Mouse (Mus musculus): ENCODE results near the gene Ppie. TPM values are rescaled to one million over a fixed set of nuclear protein-coding genes. Genes with fewer than 3 reads are reported as not detected.

Gene Ppie
- polyA plus RNA-seq, 1 experiment from 2014 or later, result 112 TPM

DNA sequence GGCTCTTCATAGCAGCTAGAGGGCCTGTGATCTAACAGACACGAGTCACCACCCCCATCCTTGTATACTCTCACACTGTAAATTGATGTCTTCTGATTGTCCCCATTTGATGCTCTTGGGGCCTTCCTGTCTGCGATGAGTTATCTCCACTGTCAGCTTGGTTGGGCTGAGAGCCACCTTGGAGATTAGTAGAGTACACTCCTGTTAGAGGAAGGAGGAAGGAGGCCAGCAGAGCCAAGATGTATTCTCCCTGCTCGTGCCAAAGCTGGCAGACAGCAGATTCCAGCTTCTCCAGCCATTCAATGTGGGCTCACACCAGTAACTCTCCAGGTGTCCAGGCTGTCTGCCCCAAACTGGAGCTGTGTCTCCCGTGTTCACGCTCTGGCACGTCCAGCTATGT is 20.8 kb upstream of the Ppie start:
- H3K27ac ChIP-seq (ENCODE audit: low read depth), result no peak overlapping the region
- DNase-seq (ENCODE audit: low spot score), result no peak
- H3K9ac ChIP-seq (ENCODE audit: low read length), result no peak overlapping the region
- no peaks in the 10 kb centered on the region for H3K9me3 ChIP-seq (ENCODE audit: control insufficient read depth, low read length)
- no peak overlapping the region for H3K4me3 ChIP-seq (ENCODE audit: low read depth, low read length)
- ATAC-seq (replicated peaks; ENCODE audit: low FRiP score, low TSS enrichment, low read depth), result no peak
- no peaks in the 10 kb centered on the region for H3K27me3 ChIP-seq (replicated peaks; ENCODE audit: control insufficient read depth, insufficient read depth, low read length)
- peaks cover 10% of the 10 kb centered on the region for H3K4me1 ChIP-seq (replicated peaks; ENCODE audit: control insufficient read depth, insufficient read depth, low read length)
- no peak overlapping the region for H3K4me2 ChIP-seq (ENCODE audit: low read length)
- no peaks in the 10 kb centered on the region for H3K36me3 ChIP-seq (ENCODE audit: control insufficient read depth, insufficient read depth, low read length)
- 74% methylated on average over 6 of the region's 6 CpGs for WGBS

DNA sequence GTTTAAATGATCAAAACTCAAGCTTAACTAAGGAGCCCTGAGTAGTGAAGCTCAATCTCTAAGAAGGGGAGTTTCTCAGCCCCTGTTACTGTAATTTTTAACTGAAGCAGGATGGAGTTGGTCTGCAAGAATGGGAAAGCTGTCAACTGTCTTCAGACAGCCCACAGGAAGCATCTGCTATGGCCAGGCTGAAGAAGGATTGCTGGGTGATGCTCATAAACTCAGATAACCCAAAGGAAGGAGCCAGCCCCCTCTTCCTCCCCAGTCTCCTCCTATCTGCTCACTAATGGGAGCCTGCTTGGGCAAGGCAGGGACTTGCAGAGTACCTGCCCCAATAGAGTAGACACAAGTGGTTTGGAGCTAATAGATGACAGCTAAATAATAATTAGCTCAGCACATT is 16.1 kb upstream of the Ppie start:
- H3K4me2 ChIP-seq (ENCODE audit: low read length), result no peak overlapping the region
- H3K27me3 ChIP-seq (replicated peaks; ENCODE audit: control insufficient read depth, insufficient read depth, low read length), result no peaks in the 10 kb centered on the region
- H3K9ac ChIP-seq (ENCODE audit: low read length), result no peak overlapping the region
- 0 out of 2 replicates have a peak, but pooled peaks cover 3% of the 10 kb centered on the region for H3K4me1 ChIP-seq (replicated peaks; ENCODE audit: control insufficient read depth, insufficient read depth, low read length)
- DNase-seq (ENCODE audit: low spot score) (no peak), ATAC-seq (replicated peaks; ENCODE audit: low FRiP score, low TSS enrichment, low read depth) (no peak)
- no peak overlapping the region for H3K4me3 ChIP-seq (ENCODE audit: low read depth, low read length)
- H3K9me3 ChIP-seq (ENCODE audit: control insufficient read depth, low read length), result no peaks in the 10 kb centered on the region
- H3K27ac ChIP-seq (ENCODE audit: low read depth), result no peak overlapping the region
- H3K36me3 ChIP-seq (ENCODE audit: control insufficient read depth, insufficient read depth, low read length), result no peaks in the 10 kb centered on the region

DNA sequence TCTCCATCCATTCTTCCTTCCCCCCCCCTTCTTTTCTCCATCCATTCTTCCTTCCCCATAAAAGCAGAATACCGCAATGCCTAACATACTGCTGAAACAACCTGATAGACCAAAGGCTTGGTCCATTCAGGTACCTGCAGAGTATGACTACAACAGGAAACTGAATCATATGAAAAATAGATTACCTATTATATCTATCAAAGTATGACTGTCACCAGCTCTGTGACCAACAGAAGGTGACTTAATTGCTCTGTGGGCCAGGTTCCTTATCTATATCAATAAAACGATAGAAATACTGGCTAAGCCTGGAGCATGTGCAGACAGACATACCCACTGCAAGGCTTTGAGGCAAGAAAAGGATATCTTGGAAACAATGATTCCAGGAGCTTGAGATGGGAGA is 15.7 kb upstream of the Ppie start:
- Histone ChIP-seq H3K4me1 (replicated peaks; ENCODE audit: control insufficient read depth, insufficient read depth, low read length) (0 out of 2 replicates have a peak, but pooled peaks cover 3% of the 10 kb centered on the region), H3K9me3 (ENCODE audit: control insufficient read depth, low read length) (no peaks in the 10 kb centered on the region), H3K27ac (ENCODE audit: low read depth) (no peak overlapping the region), H3K9ac (ENCODE audit: low read length) (no peak overlapping the region), H3K4me2 (ENCODE audit: low read length) (no peak overlapping the region), H3K27me3 (replicated peaks; ENCODE audit: control insufficient read depth, insufficient read depth, low read length) (no peaks in the 10 kb centered on the region), H3K4me3 (ENCODE audit: low read depth, low read length) (no peak overlapping the region), H3K36me3 (ENCODE audit: control insufficient read depth, insufficient read depth, low read length) (no peaks in the 10 kb centered on the region)
- peak; percentile 78 for ATAC-seq (replicated peaks; ENCODE audit: low FRiP score, low TSS enrichment, low read depth)
- WGBS, result 65% methylated on average over 2 of the region's 2 CpGs
- no peak for DNase-seq (ENCODE audit: low spot score)

DNA sequence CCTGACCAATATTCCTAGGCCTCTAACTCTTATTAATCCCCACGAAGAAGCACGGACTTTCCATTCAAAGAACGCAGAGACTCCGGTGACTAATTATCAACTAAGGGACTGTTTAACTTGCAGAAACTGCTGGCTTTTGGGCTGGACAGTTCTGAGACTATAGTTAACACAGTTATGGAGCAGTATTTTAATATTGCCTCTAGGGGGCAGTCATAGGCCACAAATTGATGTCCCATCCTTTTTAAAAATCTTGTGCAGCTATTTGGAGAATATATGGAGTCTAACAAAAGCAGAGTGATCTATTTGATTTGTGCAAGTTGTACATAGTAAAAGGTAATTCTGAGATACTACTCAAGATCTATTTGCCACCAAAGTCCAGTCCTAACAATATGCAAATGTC is 15.3 kb upstream of the Ppie start:
- ATAC-seq (replicated peaks; ENCODE audit: low FRiP score, low TSS enrichment, low read depth) (peak; percentile 62; the same call in 1 of the 2 replicates), DNase-seq (ENCODE audit: low spot score) (no peak)
- Histone ChIP-seq H3K4me3 (ENCODE audit: low read depth, low read length) (no peak overlapping the region), H3K36me3 (ENCODE audit: control insufficient read depth, insufficient read depth, low read length) (no peaks in the 10 kb centered on the region), H3K27me3 (replicated peaks; ENCODE audit: control insufficient read depth, insufficient read depth, low read length) (no peaks in the 10 kb centered on the region), H3K4me1 (replicated peaks; ENCODE audit: control insufficient read depth, insufficient read depth, low read length) (0 out of 2 replicates have a peak, but pooled peaks cover 3% of the 10 kb centered on the region), H3K9ac (ENCODE audit: low read length) (no peak overlapping the region), H3K4me2 (ENCODE audit: low read length) (no peak overlapping the region), H3K27ac (ENCODE audit: low read depth) (no peak overlapping the region), H3K9me3 (ENCODE audit: control insufficient read depth, low read length) (no peaks in the 10 kb centered on the region)
- 20% methylated on average over 4 of the region's 4 CpGs for WGBS

DNA sequence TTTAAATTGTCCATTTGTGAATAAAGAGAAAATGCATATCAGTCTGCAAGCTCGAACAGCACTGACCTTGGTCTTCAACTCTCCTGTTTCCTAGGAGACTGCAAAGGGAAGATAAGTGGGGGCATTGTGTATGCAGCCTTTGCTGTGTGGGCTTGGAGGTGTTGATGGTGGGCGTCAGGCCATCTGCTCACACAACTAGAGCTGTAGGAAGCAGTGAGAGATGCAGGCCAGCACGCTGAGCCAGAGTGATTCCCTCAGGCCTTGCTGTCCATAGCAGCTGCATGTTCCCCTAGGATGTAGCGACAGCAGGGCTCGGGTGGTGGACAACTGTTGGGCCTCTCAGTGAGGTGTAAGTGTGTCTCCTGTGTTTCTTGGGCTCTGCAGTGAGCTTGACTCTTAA is 13.2 kb upstream of the Ppie start:
- Histone ChIP-seq H3K9ac (ENCODE audit: low read length) (no peak overlapping the region), H3K4me2 (ENCODE audit: low read length) (no peak overlapping the region), H3K36me3 (ENCODE audit: control insufficient read depth, insufficient read depth, low read length) (no peaks in the 10 kb centered on the region), H3K4me1 (replicated peaks; ENCODE audit: control insufficient read depth, insufficient read depth, low read length) (0 out of 2 replicates have a peak, but pooled peaks cover 3% of the 10 kb centered on the region), H3K27me3 (replicated peaks; ENCODE audit: control insufficient read depth, insufficient read depth, low read length) (no peaks in the 10 kb centered on the region), H3K4me3 (ENCODE audit: low read depth, low read length) (no peak overlapping the region), H3K27ac (ENCODE audit: low read depth) (no peak overlapping the region), H3K9me3 (ENCODE audit: control insufficient read depth, low read length) (no peaks in the 10 kb centered on the region)
- ATAC-seq (replicated peaks; ENCODE audit: low FRiP score, low TSS enrichment, low read depth) (no peak), DNase-seq (ENCODE audit: low spot score) (no peak)
- WGBS, result 48% methylated on average over 5 of the region's 5 CpGs

DNA sequence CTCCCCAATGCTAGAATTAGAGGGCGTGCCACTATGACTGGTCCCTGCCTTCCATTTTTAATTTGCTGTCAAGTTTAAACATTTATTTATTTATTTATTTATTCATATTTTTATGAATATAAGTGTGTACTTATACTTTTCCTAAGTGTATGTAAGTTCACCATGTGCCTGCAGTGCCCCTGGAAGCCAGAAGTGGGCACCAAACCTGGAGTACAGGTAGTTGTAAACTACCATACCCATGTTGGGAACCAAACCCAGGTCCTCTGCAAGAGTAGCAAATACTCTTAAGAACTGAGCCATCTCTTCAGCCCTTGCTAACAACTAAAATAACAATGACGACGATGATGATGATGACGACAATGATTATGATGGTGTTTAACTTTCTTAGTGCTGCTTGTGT is 12.3 kb upstream of the Ppie start:
- Histone ChIP-seq H3K9ac (ENCODE audit: low read length) (no peak overlapping the region), H3K27ac (ENCODE audit: low read depth) (no peak overlapping the region), H3K4me2 (ENCODE audit: low read length) (no peak overlapping the region), H3K4me3 (ENCODE audit: low read depth, low read length) (no peak overlapping the region), H3K9me3 (ENCODE audit: control insufficient read depth, low read length) (no peaks in the 10 kb centered on the region), H3K36me3 (ENCODE audit: control insufficient read depth, insufficient read depth, low read length) (no peaks in the 10 kb centered on the region), H3K4me1 (replicated peaks; ENCODE audit: control insufficient read depth, insufficient read depth, low read length) (0 out of 2 replicates have a peak, but pooled peaks cover 3% of the 10 kb centered on the region), H3K27me3 (replicated peaks; ENCODE audit: control insufficient read depth, insufficient read depth, low read length) (no peaks in the 10 kb centered on the region)
- ATAC-seq (replicated peaks; ENCODE audit: low FRiP score, low TSS enrichment, low read depth) (no peak), DNase-seq (ENCODE audit: low spot score) (no peak)
- 69% methylated on average over 4 of the region's 4 CpGs for WGBS

DNA sequence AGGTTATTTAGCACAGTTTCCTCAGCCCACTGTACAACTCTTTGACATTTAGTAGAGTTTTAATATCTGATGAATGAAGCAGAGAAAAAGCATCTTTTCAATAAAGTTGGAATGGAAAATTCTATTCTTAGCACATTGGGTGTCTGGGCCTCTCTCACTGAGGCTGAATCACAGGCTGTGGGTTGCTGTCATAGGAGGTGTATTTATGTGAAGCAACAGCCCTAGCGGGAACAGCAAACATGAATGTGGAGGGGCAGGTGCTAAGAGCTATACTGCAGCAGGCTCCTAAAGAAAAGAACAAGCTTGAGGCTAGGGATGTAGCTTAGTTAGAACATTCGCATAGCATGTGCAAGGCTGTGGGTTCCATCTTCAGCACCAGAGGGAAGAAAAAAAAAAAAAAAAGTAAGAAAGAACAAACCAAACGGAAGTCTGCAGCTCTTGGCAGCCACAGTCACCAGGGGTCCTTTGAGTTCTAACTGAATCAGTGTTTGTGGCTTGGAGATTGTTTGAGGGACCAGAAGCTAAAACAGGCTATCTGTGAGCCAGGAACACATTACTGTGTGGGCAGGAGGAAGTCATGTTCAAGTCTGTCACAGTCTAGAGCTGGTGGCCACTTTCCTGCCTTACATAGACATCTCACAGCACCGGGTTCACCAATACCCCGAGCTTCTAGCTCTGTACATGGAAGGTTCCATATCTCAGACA is 7.8 kb upstream of the Ppie start:
- 0 out of 2 replicates have a peak, but pooled peaks cover 7% of the 10 kb centered on the region for H3K27me3 ChIP-seq (replicated peaks; ENCODE audit: control insufficient read depth, insufficient read depth, low read length)
- no peak for ATAC-seq (replicated peaks; ENCODE audit: low FRiP score, low TSS enrichment, low read depth)

DNA sequence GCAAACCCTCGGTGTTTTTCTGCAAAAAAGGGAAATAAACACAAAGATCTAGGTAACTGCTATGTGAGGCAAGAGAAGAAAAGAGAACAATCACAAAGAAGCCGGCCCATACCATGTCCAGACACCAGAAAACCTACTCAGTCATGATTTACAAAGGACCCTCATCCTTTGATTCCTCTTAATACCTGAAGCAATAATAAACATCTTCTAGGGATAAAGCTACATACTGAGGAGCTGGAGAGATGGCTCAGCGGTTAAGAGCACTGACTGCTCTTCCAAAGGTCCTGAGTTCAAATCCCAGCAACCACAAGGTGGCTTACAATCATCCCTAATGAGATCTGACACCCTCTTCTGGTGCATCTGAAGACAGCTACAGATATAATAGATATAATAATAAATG is 2.2 kb downstream of the Ppie start:
- 81% methylated on average over 3 of the region's 3 CpGs for WGBS
- Histone ChIP-seq H3K36me3 (ENCODE audit: control insufficient read depth, insufficient read depth, low read length) (peaks cover 38% of the 10 kb centered on the region), H3K9me3 (ENCODE audit: control insufficient read depth, low read length) (no peaks in the 10 kb centered on the region), H3K4me2 (ENCODE audit: low read length) (no peak overlapping the region), H3K4me1 (replicated peaks; ENCODE audit: control insufficient read depth, insufficient read depth, low read length) (peaks cover 16% of the 10 kb centered on the region), H3K4me3 (ENCODE audit: low read depth, low read length) (no peak overlapping the region), H3K27ac (ENCODE audit: low read depth) (no peak overlapping the region), H3K27me3 (replicated peaks; ENCODE audit: control insufficient read depth, insufficient read depth, low read length) (no peaks in the 10 kb centered on the region), H3K9ac (ENCODE audit: low read length) (no peak overlapping the region)
- no peak for DNase-seq (ENCODE audit: low spot score)
- ATAC-seq (replicated peaks; ENCODE audit: low FRiP score, low TSS enrichment, low read depth), result no peak

More for the DNA sequence above, 7.8 kb upstream of the Ppie start:
- Histone ChIP-seq H3K9ac (ENCODE audit: low read length) (no peak overlapping the region), H3K4me1 (replicated peaks; ENCODE audit: control insufficient read depth, insufficient read depth, low read length) (no peaks in the 10 kb centered on the region), H3K4me3 (ENCODE audit: low read depth, low read length) (no peak overlapping the region), H3K27ac (ENCODE audit: low read depth) (no peak overlapping the region), H3K36me3 (ENCODE audit: control insufficient read depth, insufficient read depth, low read length) (no peaks in the 10 kb centered on the region), H3K9me3 (ENCODE audit: control insufficient read depth, low read length) (no peaks in the 10 kb centered on the region), H3K4me2 (ENCODE audit: low read length) (no peak overlapping the region)
- DNase-seq (ENCODE audit: low spot score), result no peak
- WGBS, result 81% methylated on average over 5 of the region's 5 CpGs

DNA sequence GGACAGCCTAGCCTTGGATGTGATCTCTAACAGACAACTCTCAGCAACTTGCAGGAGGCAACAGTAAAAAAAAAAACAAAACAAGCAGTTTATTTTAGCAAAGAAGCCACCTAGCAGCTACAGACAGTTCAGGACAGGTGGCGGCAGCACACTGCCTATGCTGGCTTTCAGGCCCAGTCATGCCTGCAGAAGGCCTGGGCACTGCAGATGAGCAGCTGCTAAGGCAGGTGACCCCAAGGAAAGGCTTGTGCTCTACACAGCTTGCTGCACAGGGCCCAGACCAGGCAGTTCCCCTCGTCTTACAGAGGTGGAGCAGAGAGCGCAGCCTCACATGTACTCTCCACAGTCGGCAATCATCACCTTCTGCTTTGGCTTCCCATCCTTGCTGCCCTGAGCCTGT is 12.7 kb downstream of the Ppie start:
- Histone ChIP-seq H3K9ac (ENCODE audit: low read length) (no peak overlapping the region), H3K9me3 (ENCODE audit: control insufficient read depth, low read length) (no peaks in the 10 kb centered on the region), H3K36me3 (ENCODE audit: control insufficient read depth, insufficient read depth, low read length) (peaks cover 68% of the 10 kb centered on the region), H3K4me1 (replicated peaks; ENCODE audit: control insufficient read depth, insufficient read depth, low read length) (no peaks in the 10 kb centered on the region), H3K27me3 (replicated peaks; ENCODE audit: control insufficient read depth, insufficient read depth, low read length) (no peaks in the 10 kb centered on the region), H3K4me3 (ENCODE audit: low read depth, low read length) (no peak overlapping the region), H3K27ac (ENCODE audit: low read depth) (no peak overlapping the region), H3K4me2 (ENCODE audit: low read length) (no peak overlapping the region)
- no peak for DNase-seq (ENCODE audit: low spot score)
- ATAC-seq (replicated peaks; ENCODE audit: low FRiP score, low TSS enrichment, low read depth), result no peak
- 89% methylated on average over 4 of the region's 4 CpGs for WGBS

Data from intestine, embryonic 14.5 days (tissue).